Mouse (Mus musculus): ENCODE results near the gene Cadm3. TPM values are rescaled to one million over a fixed set of nuclear protein-coding genes. Genes with fewer than 3 reads are reported as not detected.

The Cadm3 gene
- polyA plus RNA-seq, 1 experiment from 2014 or later: 42.4 TPM

- Histone ChIP-seq H3K27me3 (ENCODE audit: control insufficient read depth, insufficient read depth, low read length) (no peaks in the 10 kb centered on the region), H3K27ac (ENCODE audit: low read depth, low read length) (peak overlapping the region; percentile 72), H3K4me3 (ENCODE audit: low read depth, low read length) (peak overlapping the region; percentile 19), H3K36me3 (ENCODE audit: control insufficient read depth, insufficient read depth, low read length) (no peaks in the 10 kb centered on the region), H3K4me2 (ENCODE audit: low read depth) (peak overlapping the region; percentile 33), H3K9me3 (ENCODE audit: control insufficient read depth, low read length) (no peaks in the 10 kb centered on the region), H3K9ac (ENCODE audit: low read length) (peak overlapping the region; percentile 41), H3K4me1 (ENCODE audit: control insufficient read depth, insufficient read depth, low read length) (peaks cover 7% of the 10 kb centered on the region; the same call in 1 of the 2 replicates)
- WGBS: 20% methylated on average over 3 of the region's 3 CpGs
- no peak for ATAC-seq (ENCODE audit: insufficient read depth, low FRiP score, low TSS enrichment)
- no peak for DNase-seq (ENCODE audit: low spot score)
These were observed 21.9 kb upstream of the Cadm3 start for GRCm38 (mm10) chr1:173389431-173389830.

DNA sequence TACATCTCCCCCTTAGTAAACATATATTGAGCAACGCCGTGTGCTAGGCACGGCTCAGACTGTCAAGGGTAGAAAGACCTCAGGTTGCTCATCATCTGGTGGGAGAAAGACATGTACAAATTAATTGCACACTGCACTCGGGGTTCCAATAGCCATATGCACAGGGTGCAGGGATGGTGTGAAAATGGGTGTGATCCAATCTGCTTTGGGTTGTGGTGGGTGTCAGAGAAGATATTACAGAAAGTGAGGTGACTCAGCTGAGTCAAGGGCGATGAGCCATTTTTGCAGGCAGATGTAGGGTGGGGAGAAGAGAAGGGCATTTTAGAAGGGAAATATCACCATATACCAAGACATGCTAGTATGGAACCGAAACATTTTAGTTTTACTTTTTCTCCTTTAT lies 13.9 kb upstream of the Cadm3 start:
- no peak overlapping the region for H3K27ac ChIP-seq (ENCODE audit: low read depth, low read length)
- no peaks in the 10 kb centered on the region for H3K36me3 ChIP-seq (ENCODE audit: control insufficient read depth, insufficient read depth, low read length)
- 87% methylated on average over 6 of the region's 6 CpGs for WGBS
- H3K9me3 ChIP-seq (ENCODE audit: control insufficient read depth, low read length): no peaks in the 10 kb centered on the region
- H3K27me3 ChIP-seq (ENCODE audit: control insufficient read depth, insufficient read depth, low read length): no peaks in the 10 kb centered on the region
- no peak overlapping the region for H3K4me3 ChIP-seq (ENCODE audit: low read depth, low read length)
- DNase-seq (ENCODE audit: low spot score) (no peak), ATAC-seq (ENCODE audit: insufficient read depth, low FRiP score, low TSS enrichment) (no peak)
- H3K4me1 ChIP-seq (ENCODE audit: control insufficient read depth, insufficient read depth, low read length): no peaks in the 10 kb centered on the region; the same call in 1 of the 2 replicates
- no peak overlapping the region for H3K9ac ChIP-seq (ENCODE audit: low read length)
- H3K4me2 ChIP-seq (ENCODE audit: low read depth): no peak overlapping the region

GRCm38 (mm10) chr1:173377380-173378112 lies 10.1 kb upstream of the Cadm3 start:
- H3K27ac ChIP-seq (ENCODE audit: low read depth, low read length): no peak overlapping the region
- H3K36me3 ChIP-seq (ENCODE audit: control insufficient read depth, insufficient read depth, low read length): no peaks in the 10 kb centered on the region
- peak; percentile 66 for DNase-seq (ENCODE audit: low spot score)
- no peaks in the 10 kb centered on the region; the same call in 1 of the 2 replicates for H3K4me1 ChIP-seq (ENCODE audit: control insufficient read depth, insufficient read depth, low read length)
- no peaks in the 10 kb centered on the region for H3K27me3 ChIP-seq (ENCODE audit: control insufficient read depth, insufficient read depth, low read length)
- H3K4me2 ChIP-seq (ENCODE audit: low read depth): no peak overlapping the region
- H3K9me3 ChIP-seq (ENCODE audit: control insufficient read depth, low read length): no peaks in the 10 kb centered on the region
- 39% methylated on average over 13 of the region's 13 CpGs for WGBS
- ATAC-seq (ENCODE audit: insufficient read depth, low FRiP score, low TSS enrichment): peak; percentile 64; the same call in 1 of the 2 replicates
- no peak overlapping the region for H3K4me3 ChIP-seq (ENCODE audit: low read depth, low read length)
- H3K9ac ChIP-seq (ENCODE audit: low read length): no peak overlapping the region

DNA sequence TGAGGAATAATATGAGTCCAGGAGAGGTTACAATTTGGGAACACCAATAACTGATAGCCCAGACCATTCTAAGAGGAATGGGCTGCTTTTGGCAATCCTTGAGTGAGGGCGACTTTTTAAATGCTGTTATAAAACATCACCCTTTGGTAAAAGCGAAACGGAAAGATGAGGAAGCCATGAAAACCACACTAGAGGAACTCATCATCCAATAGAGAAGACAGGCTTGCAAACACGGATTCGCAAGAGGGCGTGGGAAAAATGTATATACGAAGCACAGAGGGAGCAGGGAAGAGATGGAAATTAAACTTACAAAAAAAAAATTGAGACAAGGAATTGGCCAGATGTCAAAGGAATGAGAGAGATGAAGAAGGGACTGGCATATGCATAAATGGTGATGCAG lies 6.5 kb upstream of the Cadm3 start:
- Histone ChIP-seq H3K4me3 (ENCODE audit: low read depth, low read length) (no peak overlapping the region), H3K9me3 (ENCODE audit: control insufficient read depth, low read length) (no peaks in the 10 kb centered on the region), H3K36me3 (ENCODE audit: control insufficient read depth, insufficient read depth, low read length) (no peaks in the 10 kb centered on the region), H3K27ac (ENCODE audit: low read depth, low read length) (no peak overlapping the region), H3K9ac (ENCODE audit: low read length) (no peak overlapping the region), H3K4me1 (ENCODE audit: control insufficient read depth, insufficient read depth, low read length) (no peaks in the 10 kb centered on the region; the same call in 1 of the 2 replicates), H3K4me2 (ENCODE audit: low read depth) (no peak overlapping the region), H3K27me3 (ENCODE audit: control insufficient read depth, insufficient read depth, low read length) (no peaks in the 10 kb centered on the region)
- no peak for ATAC-seq (ENCODE audit: insufficient read depth, low FRiP score, low TSS enrichment)
- DNase-seq (ENCODE audit: low spot score): no peak
- 82% methylated on average over 7 of the region's 7 CpGs for WGBS

DNA sequence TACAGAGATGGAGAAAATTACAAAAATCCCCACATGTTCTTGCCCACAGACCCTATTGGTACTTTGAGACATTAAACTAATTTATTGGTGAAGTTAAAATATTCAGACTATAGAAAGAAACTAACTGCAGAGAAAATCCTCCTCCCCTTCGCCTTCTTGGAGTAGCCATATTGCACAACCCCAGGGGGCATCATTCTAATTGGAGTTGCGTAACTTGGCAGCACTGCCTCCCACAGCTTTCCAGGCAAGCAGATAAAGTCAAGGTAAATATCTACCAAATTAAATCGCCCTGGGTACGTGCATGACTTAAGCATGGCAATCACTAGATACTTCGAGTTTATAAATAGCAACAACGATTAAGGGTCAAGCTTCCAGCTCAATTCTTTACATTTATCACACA lies 4.1 kb upstream of the Cadm3 start:
- DNase-seq (ENCODE audit: low spot score): no peak
- H3K4me2 ChIP-seq (ENCODE audit: low read depth): no peak overlapping the region
- WGBS: 81% methylated on average over 6 of the region's 6 CpGs

DNA sequence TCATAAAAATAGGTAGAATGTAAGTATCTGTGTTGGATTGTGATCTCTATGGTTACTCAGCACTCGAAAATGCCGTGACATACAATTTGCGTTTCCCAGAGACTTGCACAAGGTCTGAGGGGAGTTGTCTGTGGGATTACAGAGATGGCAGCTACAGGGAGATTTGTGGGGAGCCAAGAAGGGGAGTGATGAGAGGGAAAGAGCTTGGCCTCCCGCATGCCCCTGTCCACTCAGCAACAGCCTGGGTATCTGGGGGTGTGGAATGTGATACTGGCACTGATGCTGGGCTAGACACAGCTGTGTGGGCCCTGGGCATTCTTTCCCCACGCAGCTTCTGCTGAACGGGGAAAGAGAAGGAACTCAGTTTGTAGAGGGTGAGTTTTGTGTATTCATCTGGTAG lies 3.0 kb upstream of the Cadm3 start:
- H3K36me3 ChIP-seq (ENCODE audit: control insufficient read depth, insufficient read depth, low read length): no peaks in the 10 kb centered on the region
- no peaks in the 10 kb centered on the region for H3K9me3 ChIP-seq (ENCODE audit: control insufficient read depth, low read length)
- H3K4me2 ChIP-seq (ENCODE audit: low read depth): no peak overlapping the region
- peaks cover 12% of the 10 kb centered on the region for H3K4me1 ChIP-seq (ENCODE audit: control insufficient read depth, insufficient read depth, low read length)
- ATAC-seq (ENCODE audit: insufficient read depth, low FRiP score, low TSS enrichment): no peak
- DNase-seq (ENCODE audit: low spot score): no peak
- H3K27me3 ChIP-seq (ENCODE audit: control insufficient read depth, insufficient read depth, low read length): no peaks in the 10 kb centered on the region
- no peak overlapping the region for H3K9ac ChIP-seq (ENCODE audit: low read length)
- no peak overlapping the region for H3K4me3 ChIP-seq (ENCODE audit: low read depth, low read length)
- 73% methylated on average over 6 of the region's 6 CpGs for WGBS
- H3K27ac ChIP-seq (ENCODE audit: low read depth, low read length): no peak overlapping the region

More for the DNA sequence above, 4.1 kb upstream of the Cadm3 start:
- Histone ChIP-seq H3K4me3 (ENCODE audit: low read depth, low read length) (no peak overlapping the region), H3K9ac (ENCODE audit: low read length) (no peak overlapping the region), H3K36me3 (ENCODE audit: control insufficient read depth, insufficient read depth, low read length) (no peaks in the 10 kb centered on the region), H3K4me1 (ENCODE audit: control insufficient read depth, insufficient read depth, low read length) (peaks cover 1% of the 10 kb centered on the region; the same call in 1 of the 2 replicates), H3K27me3 (ENCODE audit: control insufficient read depth, insufficient read depth, low read length) (no peaks in the 10 kb centered on the region), H3K9me3 (ENCODE audit: control insufficient read depth, low read length) (no peaks in the 10 kb centered on the region), H3K27ac (ENCODE audit: low read depth, low read length) (no peak overlapping the region)
- no peak for ATAC-seq (ENCODE audit: insufficient read depth, low FRiP score, low TSS enrichment)

GRCm38 (mm10) chr1:173369611-173370010 lies 2.1 kb upstream of the Cadm3 start:
- no peak overlapping the region for H3K27ac ChIP-seq (ENCODE audit: low read depth, low read length)
- no peaks in the 10 kb centered on the region for H3K9me3 ChIP-seq (ENCODE audit: control insufficient read depth, low read length)
- no peak overlapping the region for H3K4me3 ChIP-seq (ENCODE audit: low read depth, low read length)
- no peak overlapping the region for H3K9ac ChIP-seq (ENCODE audit: low read length)
- WGBS: 79% methylated on average over 2 of the region's 2 CpGs
- H3K4me1 ChIP-seq (ENCODE audit: control insufficient read depth, insufficient read depth, low read length): peaks cover 12% of the 10 kb centered on the region
- DNase-seq (ENCODE audit: low spot score) (no peak), ATAC-seq (ENCODE audit: insufficient read depth, low FRiP score, low TSS enrichment) (no peak)
- H3K36me3 ChIP-seq (ENCODE audit: control insufficient read depth, insufficient read depth, low read length): no peaks in the 10 kb centered on the region
- no peak overlapping the region for H3K4me2 ChIP-seq (ENCODE audit: low read depth)
- no peaks in the 10 kb centered on the region for H3K27me3 ChIP-seq (ENCODE audit: control insufficient read depth, insufficient read depth, low read length)

DNA sequence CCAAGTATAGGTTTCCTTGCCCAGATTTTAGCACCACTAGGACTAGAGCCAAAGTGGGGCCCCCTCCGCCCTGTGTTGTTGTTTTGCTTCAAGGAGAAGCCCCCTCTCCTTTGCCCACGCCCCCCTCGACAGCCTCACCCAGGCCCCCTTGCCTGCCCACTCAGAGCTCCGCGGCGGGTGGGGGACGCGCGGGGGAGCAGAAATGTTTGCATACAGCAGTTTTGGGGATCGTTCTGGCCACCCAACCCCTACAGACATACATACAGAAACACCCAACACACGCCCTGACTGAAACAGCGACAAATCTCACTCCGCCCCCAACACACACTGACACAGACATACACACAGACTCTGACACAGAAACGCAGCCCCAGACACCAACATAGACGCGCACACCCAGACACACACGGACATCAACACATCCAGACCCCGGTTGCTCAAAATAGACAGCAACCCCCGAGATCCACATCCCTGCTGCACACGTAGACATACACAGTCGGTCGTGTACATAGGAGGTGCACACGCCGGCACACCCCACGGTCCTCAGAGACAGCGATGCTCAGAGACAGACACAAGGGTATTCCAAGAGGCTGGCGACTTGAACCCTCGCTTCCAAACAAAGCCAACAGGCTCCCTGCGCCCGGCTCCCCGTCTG lies 667 bp downstream of the Cadm3 start:
- WGBS: under 1% methylated on average over 31 of the region's 31 CpGs
- H3K9me3 ChIP-seq (ENCODE audit: control insufficient read depth, low read length): no peaks in the 10 kb centered on the region

More for the DNA sequence above, 667 bp downstream of the Cadm3 start:
- peak overlapping the region; percentile 47; the same call in 1 of the 2 replicates for H3K27ac ChIP-seq (ENCODE audit: low read depth, low read length)
- peak overlapping the region; percentile 69 for H3K9ac ChIP-seq (ENCODE audit: low read length)
- DNase-seq (ENCODE audit: low spot score): peak; percentile 69
- no peaks in the 10 kb centered on the region for H3K27me3 ChIP-seq (ENCODE audit: control insufficient read depth, insufficient read depth, low read length)
- peaks cover 12% of the 10 kb centered on the region for H3K4me1 ChIP-seq (ENCODE audit: control insufficient read depth, insufficient read depth, low read length)
- H3K36me3 ChIP-seq (ENCODE audit: control insufficient read depth, insufficient read depth, low read length): no peaks in the 10 kb centered on the region
- H3K4me3 ChIP-seq (ENCODE audit: low read depth, low read length): peak overlapping the region; percentile 67
- peak; percentile 71 for ATAC-seq (ENCODE audit: insufficient read depth, low FRiP score, low TSS enrichment)
- peak overlapping the region; percentile 83 for H3K4me2 ChIP-seq (ENCODE audit: low read depth)

Data from neural tube, embryonic 11.5 days (tissue).